Mouse (Mus musculus): ENCODE measurements around the gene Nav1. TPM values are rescaled to one million over a fixed set of nuclear protein-coding genes. Genes with fewer than 3 reads are reported as not detected.

The Nav1 gene
- polyA plus RNA-seq, 1 experiment: 18.0 TPM

GRCm38 (mm10) chr1:135441861-135442260 lies 165.2 kb downstream of the Nav1 start:
- DNase-seq (ENCODE audit: low read depth): no peak

DNA sequence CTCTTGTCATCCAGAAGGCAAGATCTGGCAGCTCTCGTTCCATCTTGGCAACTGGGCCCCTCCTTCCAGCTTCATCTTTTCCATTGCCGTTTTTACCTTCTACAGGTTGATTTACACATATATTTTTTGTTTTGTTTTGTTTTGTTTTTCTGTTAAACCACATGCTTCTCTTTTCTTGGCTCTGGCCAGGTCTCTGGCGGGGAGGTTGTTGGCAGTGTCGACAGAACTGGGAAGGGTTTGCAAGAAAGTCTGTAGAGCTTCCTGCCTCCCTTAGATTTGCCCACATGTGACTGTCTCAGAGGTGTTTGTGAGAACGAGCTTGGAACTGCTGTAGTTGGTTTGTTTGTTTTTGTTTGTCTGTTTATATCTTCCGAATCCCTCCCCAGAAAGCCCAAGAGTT lies 166.1 kb downstream of the Nav1 start:
- DNase-seq (ENCODE audit: low read depth): no peak

DNA sequence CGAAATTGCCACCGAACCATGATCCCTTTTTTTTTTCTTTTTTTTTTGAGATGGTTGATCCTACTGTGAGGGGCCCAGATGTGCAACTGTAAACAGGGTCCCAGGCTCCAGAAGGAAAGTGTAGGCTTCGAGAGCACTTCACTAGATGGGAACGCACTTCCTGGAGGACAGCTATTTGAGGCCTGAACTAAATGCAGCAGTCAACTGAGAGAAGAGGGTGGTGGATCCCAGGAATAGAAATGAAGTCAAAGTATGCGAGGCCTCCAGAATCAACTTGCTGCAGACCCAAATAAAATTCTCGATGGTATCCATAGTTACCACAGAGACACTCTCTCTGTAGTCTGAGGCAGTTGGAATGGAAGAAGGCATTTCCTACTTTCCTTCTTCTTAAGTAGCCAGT lies 168.3 kb downstream of the Nav1 start:
- no peak for DNase-seq (ENCODE audit: low read depth)

- DNase-seq (ENCODE audit: low read depth): no peak
Observed at GRCm38 (mm10) chr1:135435823-135436222, 171.3 kb downstream of the Nav1 start.

DNA sequence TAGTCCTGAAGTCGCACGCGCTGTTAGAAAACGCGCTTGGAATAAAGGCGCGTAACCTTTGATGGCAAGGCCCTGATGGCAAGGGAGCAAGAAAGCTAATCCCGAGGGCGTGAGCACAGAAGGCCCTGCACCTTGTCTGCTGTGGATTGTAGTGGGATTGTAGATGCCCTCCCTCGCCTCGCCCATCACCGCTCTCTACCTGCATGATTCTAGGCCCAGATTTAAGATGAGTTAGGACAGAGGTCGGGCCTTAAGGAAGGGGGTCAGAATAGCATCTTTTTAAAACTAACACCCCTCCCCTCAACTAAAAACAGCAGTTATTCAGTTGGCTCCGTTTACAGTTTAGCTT lies 176.5 kb downstream of the Nav1 start:
- DNase-seq (ENCODE audit: low read depth): no peak

DNA sequence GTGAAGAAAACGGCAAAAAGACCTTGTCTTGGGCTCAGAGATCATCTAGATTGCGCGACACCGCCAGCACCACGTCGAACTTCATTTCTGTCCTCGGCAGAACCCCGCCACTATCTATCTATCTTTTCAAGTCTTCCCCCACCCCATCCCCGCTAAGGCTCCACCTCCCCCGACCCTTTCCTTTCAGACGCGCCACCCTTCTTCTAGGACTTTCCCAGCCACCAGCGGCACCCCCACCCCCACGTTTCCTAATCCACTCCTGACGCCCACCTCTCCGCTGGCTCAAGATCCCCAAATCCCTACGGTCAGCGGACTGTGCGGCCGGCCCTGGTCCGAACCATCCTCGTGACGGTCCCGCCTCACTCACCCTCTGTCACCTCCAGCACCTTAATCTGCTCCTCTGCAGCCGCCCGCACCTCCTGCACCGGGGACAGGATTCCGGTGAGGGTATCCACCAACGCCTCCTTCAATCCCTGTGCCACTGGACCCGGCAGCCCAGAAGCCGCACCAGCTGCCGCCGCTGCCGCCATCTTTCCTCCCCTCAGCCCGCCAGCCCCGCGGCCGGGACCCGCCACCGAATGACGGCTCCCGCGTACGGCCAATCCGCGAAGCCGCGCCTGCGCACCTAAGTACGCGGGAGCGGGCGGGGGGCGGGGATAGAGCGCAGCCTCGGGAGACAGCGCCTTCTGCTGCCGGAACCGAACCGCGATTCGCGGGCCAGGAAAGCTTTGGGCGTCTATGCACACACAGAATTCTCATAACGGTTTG lies 177.0 kb downstream of the Nav1 start, which contains the start of gene Ipo9:
Gene Ipo9 (minus strand): TSS at position 599 of the 768 bp plus-strand sequence.
- DNase-seq (ENCODE audit: low read depth): no peak

DNA sequence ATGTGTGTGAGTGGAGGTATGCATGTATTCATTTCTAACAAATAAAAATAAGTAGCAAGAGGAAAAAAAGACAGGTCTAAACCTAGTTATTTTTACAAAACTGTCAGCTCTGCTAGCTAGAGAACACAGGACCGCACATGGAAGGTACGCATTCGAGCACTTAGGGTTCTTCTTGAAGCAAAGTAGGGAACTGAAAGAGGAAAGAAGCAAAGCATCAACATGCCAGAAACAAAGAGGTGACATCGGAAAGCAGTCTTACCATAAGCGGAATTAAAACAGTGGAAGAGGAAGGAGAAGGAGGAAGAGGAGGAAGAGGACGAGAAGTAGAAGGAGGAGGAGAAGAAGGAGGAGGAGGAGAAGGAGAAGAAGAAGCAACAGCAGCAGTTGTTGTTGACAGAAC lies 179.7 kb downstream of the Nav1 start:
- no peak for DNase-seq (ENCODE audit: low read depth)

GRCm38 (mm10) chr1:135426645-135427044 lies 180.4 kb downstream of the Nav1 start:
- no peak for DNase-seq (ENCODE audit: low read depth)

DNA sequence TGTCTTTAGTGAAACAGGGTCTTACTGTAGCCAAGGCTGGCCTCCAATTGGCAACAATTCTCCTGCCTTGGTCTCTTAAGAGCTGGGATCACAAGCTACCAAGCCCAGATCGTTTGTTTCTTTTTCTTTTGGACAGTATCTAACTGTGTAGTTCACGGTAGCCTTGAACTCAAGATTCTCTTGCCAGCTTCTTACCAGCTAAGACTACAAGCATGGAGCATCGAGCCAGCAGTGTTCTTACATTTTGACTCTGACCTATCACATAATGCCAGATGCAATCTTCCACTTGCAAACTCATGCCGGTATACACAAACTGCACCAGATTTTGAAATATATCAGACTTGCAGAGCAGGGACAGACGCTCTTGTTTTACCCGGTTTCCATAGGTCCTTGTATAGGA lies 184.3 kb downstream of the Nav1 start:
- DNase-seq (ENCODE audit: low read depth): no peak

DNA sequence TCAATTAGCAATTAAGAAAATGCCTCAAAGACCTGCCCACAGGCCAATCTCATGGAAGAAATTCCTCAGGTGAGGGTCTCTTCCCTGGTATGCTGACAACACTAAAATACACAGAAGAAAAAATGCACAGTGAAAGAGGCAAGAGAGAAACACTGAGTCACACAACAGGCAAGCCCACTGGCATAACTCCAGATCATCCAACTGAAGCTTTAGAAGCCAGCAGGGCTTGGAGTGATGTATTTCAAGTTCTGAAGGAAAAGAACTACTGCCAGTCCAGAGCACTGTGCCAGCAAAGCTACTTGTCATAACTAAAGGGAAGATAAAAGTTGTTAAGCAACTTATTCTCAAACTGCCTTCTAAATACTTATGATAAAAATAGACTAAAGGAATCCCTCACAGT lies 193.1 kb downstream of the Nav1 start:
- no peak for DNase-seq (ENCODE audit: low read depth)

DNA sequence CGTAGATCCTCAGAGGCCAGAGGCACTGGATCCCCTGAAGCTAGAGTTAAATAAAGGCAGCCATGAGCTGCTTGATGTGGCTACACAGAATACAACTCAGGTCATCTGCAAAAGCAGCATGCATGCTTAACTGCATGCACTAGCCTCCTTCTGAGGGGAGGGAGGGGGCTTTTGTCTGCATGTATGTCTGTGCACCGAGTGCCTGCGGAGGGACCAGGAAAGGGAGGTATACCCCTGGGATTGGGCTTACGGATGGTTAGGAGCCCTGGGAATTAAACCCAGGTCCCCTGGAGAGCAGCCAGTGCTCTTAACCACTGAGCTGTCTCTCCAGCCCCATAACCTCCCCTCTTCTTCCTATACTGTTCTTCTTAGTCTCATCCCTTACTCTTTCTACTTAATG lies 195.0 kb downstream of the Nav1 start:
- DNase-seq (ENCODE audit: low read depth): no peak

- DNase-seq (ENCODE audit: low read depth): no peak
Observed at GRCm38 (mm10) chr1:135410967-135411366, 196.1 kb downstream of the Nav1 start.

GRCm38 (mm10) chr1:135408973-135409372 lies 198.1 kb downstream of the Nav1 start:
- DNase-seq (ENCODE audit: low read depth): no peak

DNA sequence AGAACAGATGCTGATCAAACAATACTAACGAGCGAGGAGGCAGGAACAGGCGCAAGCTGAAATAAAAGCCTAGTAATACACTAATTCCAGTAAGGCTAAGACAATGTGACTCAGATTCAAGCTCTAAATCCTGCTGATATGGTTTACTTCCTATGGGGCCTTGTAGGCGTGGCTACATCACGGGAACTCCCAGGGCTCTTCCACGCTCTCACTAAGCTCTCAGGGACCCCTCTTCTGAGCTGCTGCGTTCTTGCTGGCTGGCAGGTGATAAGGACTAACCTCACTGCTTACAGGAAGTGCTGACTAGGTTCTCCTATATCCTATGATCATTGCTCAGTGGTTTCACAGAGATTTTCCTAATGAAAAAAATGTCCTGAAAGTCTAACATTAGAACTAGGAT lies 201.7 kb downstream of the Nav1 start:
- DNase-seq (ENCODE audit: low read depth): no peak

- DNase-seq (ENCODE audit: low read depth): no peak
Observed at GRCm38 (mm10) chr1:135401452-135402110, 205.5 kb downstream of the Nav1 start.

DNA sequence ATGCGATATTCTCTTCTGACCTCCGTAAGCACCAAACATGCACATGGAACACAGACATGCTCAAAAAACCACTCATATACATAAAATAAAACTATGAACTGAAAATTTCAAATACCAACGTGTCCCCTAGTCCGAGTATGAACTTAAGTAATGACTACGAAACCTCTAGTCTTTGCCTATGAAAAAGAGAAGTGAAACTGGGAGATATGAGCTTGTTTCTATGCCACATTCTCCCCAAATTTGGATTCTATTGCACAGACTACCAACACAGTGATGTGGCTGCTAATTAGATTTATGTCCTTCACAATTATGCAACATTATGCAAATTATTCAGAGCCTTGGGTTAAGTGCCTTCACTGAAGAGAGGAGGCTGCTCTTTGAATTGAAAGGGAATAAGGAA lies 207.6 kb downstream of the Nav1 start:
- DNase-seq (ENCODE audit: low read depth): no peak

- no peak for DNase-seq (ENCODE audit: low read depth)
Observed at GRCm38 (mm10) chr1:135385161-135385560, 221.9 kb downstream of the Nav1 start.

Other genes with a start within 250 kb of the Nav1 start
- gene Shisa4, start 232.1 kb downstream of the Nav1 start, polyA plus RNA-seq (2012; rRNA removed): 5.7 and 8.2 TPM in 2 replicates
- 89.2 and 130 TPM in 2 replicates for gene Ipo9, start 176.8 kb downstream of the Nav1 start, polyA plus RNA-seq (2012; rRNA removed)
- 342 and 472 TPM in 2 replicates for gene Csrp1, start 112.8 kb upstream of the Nav1 start, polyA plus RNA-seq (2012; rRNA removed)
- 150 and 254 TPM in 2 replicates for gene Phlda3, start 158.8 kb upstream of the Nav1 start, polyA plus RNA-seq (2012; rRNA removed)
- gene Tnni1, start 172.1 kb upstream of the Nav1 start, polyA plus RNA-seq (2012; rRNA removed): 0.32 and 1.8 TPM in 2 replicates
- 41.3 and 42.6 TPM in 2 replicates for gene Lad1, start 211.3 kb upstream of the Nav1 start, polyA plus RNA-seq (2012; rRNA removed)
- 6.8 and 11.6 TPM in 2 replicates for gene Tnnt2, start 229.1 kb upstream of the Nav1 start, polyA plus RNA-seq (2012; rRNA removed)

All from gonadal fat pad, adult 2 months (tissue).